Mouse (Mus musculus) hindbrain, embryonic 16.5 days (tissue): Measurements from ENCODE around the gene Trnp1. TPM values are rescaled to one million over a fixed set of nuclear protein-coding genes. Genes with fewer than 3 reads are reported as not detected.

Source experiments
- ATAC-seq: fragments of 200-750 bp; cut with Nextera tagmentation; 2 replicates; pipeline ENCODE4 v1.8.0; 2017; ENCODE audit warnings: moderate TSS enrichment, moderate library complexity
- H3K27ac ChIP-seq: fragments of 300-500 bp; sonication (generic); 2 replicates; pipeline ENCODE4 v1.5.1; 2014; ENCODE audit warnings: low read depth, mild to moderate bottlenecking, control low read depth, low read length, moderate library complexity
- H3K27me3 ChIP-seq: fragments of 300-500 bp; sonication (generic); replicated peaks from 2 replicates; pipeline ENCODE4 v1.6.1; 2014; ENCODE audit warnings: low read length; ENCODE audit not compliant: control insufficient read depth, insufficient read depth
- H3K36me3 ChIP-seq: fragments of 300-500 bp; sonication (generic); 2 replicates; pipeline ENCODE4 v1.6.1; 2014; ENCODE audit warnings: mild to moderate bottlenecking, low read length, moderate library complexity, mixed read lengths; ENCODE audit not compliant: control insufficient read depth, insufficient read depth
- H3K4me1 ChIP-seq: fragments of 300-500 bp; sonication (generic); 2 replicates; pipeline ENCODE4 v1.6.1; 2014; ENCODE audit warnings: low read depth, low read length; ENCODE audit not compliant: control insufficient read depth, insufficient read depth
- H3K4me2 ChIP-seq: fragments of 300-500 bp; sonication (generic); 2 replicates; pipeline ENCODE4 v1.6.1; 2014; ENCODE audit warnings: mild to moderate bottlenecking, low read length, control low read depth, moderate library complexity
- H3K4me3 ChIP-seq: fragments of 300-500 bp; sonication (generic); 2 replicates; pipeline ENCODE4 v1.5.1; 2014; ENCODE audit warnings: mild to moderate bottlenecking, low read length, control low read depth, moderate library complexity
- H3K9ac ChIP-seq: fragments of 300-500 bp; sonication (generic); 2 replicates; pipeline ENCODE4 v1.6.1; 2014; ENCODE audit warnings: low read depth, mild to moderate bottlenecking, control low read depth, low read length, moderate library complexity
- H3K9me3 ChIP-seq: fragments of 300-500 bp; sonication (generic); 2 replicates; pipeline ENCODE4 v1.6.1; 2014; ENCODE audit warnings: mild to moderate bottlenecking, low read length, moderate library complexity; ENCODE audit not compliant: control insufficient read depth
- WGBS: fragments of 180-500 bp; shearing (Covaris S2); extraction: QIAGEN DNeasy Blood & Tissue Kit; methylation state at CpG from one replicate; pipeline ENCODE4 v1.1.7; 2014; 5-methylcytosine and 5-hydroxymethylcytosine counted together
- polyA plus RNA-seq: library from polyadenylated mRNA; unstranded; fragments of >200 nt; fragmentation: Nextera tagmentation; extraction: Ambion mirVana; gene quantifications from 2 replicates; pipeline ENCODE4 v1.2.1, GENCODE M21; 2015

The Trnp1 gene
- polyA plus RNA-seq, 1 experiment from 2014 or later, result 5.8 TPM

DNA sequence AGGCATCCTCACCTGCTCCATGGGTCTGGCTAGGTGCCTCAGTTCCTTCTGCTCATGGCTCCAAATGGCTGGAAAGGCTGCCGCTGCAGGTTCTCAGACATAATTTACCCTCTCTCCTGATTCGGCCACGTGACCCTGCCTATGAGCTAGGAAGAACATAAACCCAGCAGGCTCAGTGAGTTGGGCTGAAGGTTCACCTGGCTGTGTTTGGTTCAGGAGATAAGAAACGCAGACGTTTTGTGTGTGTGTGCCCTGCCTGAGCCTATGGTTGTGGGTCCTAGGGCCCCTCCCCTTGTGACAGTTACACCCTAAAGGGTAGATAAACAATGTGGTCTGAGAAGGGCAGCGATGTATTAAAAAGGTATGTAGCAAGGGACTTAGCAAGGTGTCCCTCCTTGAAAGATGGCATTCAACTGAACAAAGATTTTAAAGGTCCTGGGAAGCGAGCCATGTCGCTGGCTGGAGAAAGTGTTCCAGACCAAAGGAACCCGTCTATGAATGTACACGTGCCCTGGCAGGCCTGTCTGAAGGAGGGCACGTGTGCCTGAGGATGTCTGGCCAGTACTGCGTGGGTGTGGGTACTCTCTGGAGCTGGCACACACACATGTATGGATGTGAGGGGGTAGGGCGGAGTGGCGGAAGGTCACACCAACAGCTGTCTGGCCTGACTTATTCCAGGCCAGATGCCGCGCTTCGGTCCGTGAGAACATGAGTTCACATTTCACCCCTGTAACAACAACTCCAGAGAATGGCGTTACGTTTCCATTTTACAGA is 9.5 kb downstream of the Trnp1 start:
- Histone ChIP-seq H3K4me3 (no peak overlapping the region), H3K27me3 (no peaks in the 10 kb centered on the region), H3K4me1 (peaks cover 3% of the 10 kb centered on the region), H3K36me3 (peaks cover 2% of the 10 kb centered on the region; the same call in 1 of the 2 replicates), H3K27ac (no peak overlapping the region), H3K4me2 (no peak overlapping the region), H3K9ac (no peak overlapping the region), H3K9me3 (no peaks in the 10 kb centered on the region)
- ATAC-seq, result no peak
- WGBS, result 84% methylated on average over 20 of the region's 20 CpGs

DNA sequence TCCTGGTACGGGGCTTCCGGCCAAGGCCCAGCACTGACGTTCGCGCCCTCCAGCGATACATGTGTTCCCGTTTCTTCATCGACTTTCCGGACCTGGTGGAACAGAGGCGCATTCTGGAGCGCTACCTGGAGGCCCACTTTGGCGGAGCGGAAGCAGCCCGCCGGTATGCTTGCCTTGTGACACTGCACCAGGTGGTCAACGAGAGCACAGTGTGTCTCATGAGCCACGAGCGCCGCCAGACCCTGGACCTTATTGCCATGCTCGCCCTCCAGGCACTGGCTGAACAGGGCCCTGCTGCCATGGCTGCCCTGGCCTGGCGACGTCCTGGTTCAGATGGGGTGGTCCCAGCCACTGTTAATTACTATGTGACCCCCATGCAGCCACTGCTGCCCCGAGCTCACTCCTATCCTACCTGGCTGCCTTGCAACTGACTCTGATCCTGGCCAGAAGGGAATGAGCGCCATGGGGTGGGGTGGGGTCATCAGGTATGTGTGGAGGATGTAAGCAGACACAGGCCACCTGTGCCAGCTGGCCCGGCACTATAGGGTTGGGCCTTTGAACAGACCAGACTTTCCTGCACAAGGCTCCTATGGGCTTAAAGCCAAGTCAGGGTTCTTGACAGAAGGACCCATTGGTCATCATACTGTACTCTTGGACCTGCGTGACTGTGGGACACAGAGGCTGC is 11.5 kb downstream of the Trnp1 start:
- Histone ChIP-seq H3K9me3 (no peaks in the 10 kb centered on the region), H3K4me1 (peaks cover 3% of the 10 kb centered on the region), H3K27me3 (peaks cover 9% of the 10 kb centered on the region; the same call in 1 of the 2 replicates), H3K4me3 (no peak overlapping the region), H3K4me2 (no peak overlapping the region), H3K9ac (no peak overlapping the region), H3K27ac (no peak overlapping the region), H3K36me3 (peaks cover 2% of the 10 kb centered on the region; the same call in 1 of the 2 replicates)
- 93% methylated on average over 26 of the region's 26 CpGs for WGBS
- no peak for ATAC-seq

DNA sequence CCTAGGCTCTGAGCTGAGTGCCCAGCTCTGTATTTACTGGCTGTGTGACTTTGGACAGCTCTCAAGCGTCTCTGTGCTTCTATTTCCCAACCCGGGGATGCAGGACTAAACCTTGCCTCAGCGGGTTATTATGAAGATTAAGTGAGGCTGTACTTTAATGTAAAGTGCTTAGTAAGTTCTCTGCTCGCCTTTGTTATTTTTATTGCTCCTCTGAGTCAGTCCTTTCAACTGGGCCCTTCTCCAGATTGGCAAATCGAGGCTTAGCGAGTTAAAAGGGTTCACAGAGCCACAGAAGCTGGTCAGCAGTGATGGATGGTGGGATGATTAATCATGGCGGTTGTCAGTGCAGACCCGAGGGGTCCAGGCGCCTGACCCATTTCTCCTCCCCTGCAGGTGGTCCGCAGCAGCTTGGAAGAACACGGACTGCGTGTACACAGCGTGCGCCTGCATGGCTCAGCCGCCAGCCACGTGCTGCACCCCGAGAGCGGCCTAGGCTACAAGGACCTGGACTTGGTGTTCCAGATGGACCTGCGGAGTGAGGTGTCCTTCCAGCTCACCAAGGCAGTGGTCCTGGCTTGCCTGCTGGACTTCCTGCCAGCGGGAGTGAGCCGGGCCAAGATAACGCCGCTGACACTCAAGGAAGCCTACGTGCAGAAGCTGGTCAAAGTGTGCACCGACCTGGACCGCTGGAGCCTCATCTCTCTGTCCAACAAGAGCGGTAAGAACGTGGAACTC is 12.5 kb downstream of the Trnp1 start:
- Histone ChIP-seq H3K27me3 (peaks cover 12% of the 10 kb centered on the region; the same call in 1 of the 2 replicates), H3K9ac (no peak overlapping the region), H3K36me3 (no peaks in the 10 kb centered on the region), H3K4me1 (peaks cover 3% of the 10 kb centered on the region), H3K9me3 (no peaks in the 10 kb centered on the region), H3K4me2 (no peak overlapping the region), H3K27ac (no peak overlapping the region), H3K4me3 (no peak overlapping the region)
- ATAC-seq, result no peak
- 85% methylated on average over 28 of the region's 28 CpGs for WGBS

DNA sequence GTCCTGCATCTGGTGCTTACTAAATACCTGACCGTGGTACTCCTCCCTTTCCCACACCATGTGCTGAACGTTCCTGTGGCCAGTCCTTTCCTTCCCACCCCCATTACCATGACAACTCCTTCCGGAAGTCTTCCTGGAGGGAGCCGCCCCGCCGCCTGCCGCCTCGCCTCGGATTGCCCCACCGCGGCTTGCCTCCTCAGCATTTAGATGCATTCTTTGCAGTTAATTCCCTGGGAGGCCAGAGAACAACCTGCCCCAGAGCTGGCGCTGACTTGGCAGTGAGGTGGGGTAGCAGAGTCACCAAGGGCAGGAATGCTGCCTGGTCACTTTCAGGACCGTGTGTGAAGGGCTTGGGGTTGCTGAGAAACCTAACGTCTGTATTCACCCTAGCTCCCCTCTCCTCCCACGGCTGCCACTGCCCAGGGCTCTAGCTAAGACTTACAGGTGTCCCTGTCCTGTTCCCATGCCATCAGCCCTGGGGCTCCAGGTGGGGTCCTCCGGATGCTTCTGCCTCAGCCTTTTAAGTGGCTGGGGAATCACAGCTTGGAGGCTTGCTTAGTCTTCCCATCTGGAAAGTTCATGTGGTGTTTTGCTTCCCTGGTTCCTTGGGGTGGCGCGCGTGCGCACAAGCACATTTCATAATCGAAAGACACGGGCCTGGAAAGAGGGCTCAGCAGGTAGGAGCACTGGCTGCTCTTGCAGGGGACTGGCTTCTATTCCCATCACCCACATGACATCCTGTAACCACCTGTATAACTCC is 13.9 kb downstream of the Trnp1 start:
- Histone ChIP-seq H3K4me2 (no peak overlapping the region; the same call in 1 of the 2 replicates), H3K27me3 (peaks cover 20% of the 10 kb centered on the region), H3K4me3 (no peak overlapping the region), H3K9me3 (no peaks in the 10 kb centered on the region), H3K36me3 (no peaks in the 10 kb centered on the region), H3K27ac (no peak overlapping the region), H3K9ac (0 out of 2 replicates have a peak overlapping the region, but pooled peaks have one; percentile 1), H3K4me1 (peaks cover 7% of the 10 kb centered on the region)
- ATAC-seq, result no peak
- WGBS, result 8% methylated on average over 22 of the region's 22 CpGs

DNA sequence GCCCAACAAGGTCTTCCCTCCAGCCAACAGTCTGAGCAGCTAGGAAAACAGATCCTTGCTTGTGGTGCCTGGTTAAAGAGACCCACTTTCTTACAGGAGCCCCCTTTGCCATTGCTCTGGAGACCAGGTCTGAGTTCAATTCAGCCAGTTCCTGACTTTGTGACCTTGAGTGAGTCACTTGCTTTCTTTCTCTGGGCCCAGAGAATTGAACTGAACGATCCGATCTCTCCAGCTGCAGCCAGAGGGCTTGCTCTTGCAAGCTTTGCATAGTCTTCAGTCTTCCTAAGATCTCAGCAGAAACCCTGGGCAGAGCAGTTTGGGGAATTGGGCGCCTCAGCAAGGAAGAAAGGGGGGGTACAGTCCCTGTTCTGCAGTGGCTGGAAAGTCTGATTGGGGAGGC is 15.9 kb downstream of the Trnp1 start:
- H3K4me3 ChIP-seq, result no peak overlapping the region
- no peaks in the 10 kb centered on the region for H3K36me3 ChIP-seq
- WGBS, result 87% methylated on average over 3 of the region's 3 CpGs
- H3K9me3 ChIP-seq, result no peaks in the 10 kb centered on the region
- H3K9ac ChIP-seq, result no peak overlapping the region
- H3K27ac ChIP-seq, result no peak overlapping the region
- no peak overlapping the region for H3K4me2 ChIP-seq
- no peak for ATAC-seq
- H3K4me1 ChIP-seq, result peaks cover 7% of the 10 kb centered on the region
- H3K27me3 ChIP-seq, result peaks cover 20% of the 10 kb centered on the region

DNA sequence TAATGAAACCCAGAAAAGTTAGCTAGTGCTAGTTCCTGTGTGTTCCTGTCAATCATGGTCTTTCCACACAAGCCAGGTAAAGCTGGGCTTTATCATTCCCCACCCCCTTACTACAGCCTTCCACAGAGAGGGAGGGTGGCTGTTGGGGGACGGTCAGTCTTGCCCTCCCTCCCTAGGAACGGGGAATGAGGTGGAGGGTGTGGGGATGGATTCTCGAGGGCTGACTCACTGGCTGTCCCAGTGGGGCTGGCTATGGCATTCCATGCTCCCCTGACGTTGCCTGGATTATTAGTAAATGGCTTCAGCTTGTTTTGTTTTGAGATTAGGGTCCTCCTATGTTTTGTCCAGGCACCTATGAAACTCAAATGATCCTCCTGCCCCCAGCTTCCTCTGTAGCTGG is 16.9 kb downstream of the Trnp1 start:
- no peak for ATAC-seq
- 49% methylated on average over 4 of the region's 4 CpGs for WGBS
- Histone ChIP-seq H3K36me3 (no peaks in the 10 kb centered on the region), H3K9ac (no peak overlapping the region), H3K9me3 (no peaks in the 10 kb centered on the region), H3K4me1 (peaks cover 7% of the 10 kb centered on the region), H3K4me3 (no peak overlapping the region), H3K27ac (no peak overlapping the region), H3K27me3 (peaks cover 20% of the 10 kb centered on the region), H3K4me2 (no peak overlapping the region)

DNA sequence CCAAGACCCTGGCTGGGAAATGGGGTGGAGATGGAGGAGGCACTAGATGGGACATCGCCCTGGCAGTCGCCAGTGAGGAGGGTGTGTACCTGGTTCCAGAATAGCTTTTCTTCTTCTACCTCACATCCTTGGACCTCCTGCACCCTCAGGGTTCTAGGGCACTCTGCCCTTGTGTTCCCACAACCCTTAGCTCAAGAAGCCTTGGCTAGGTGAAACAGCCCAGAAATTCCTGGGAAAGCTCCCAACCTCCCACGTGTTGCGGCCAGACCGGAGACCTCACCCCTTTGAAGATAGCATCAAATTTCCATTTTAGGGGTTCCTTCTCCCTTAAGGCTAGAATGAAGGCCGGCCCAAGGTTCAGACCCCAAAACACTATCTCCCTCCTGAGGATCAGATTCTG is 17.6 kb downstream of the Trnp1 start:
- Histone ChIP-seq H3K4me1 (peaks cover 7% of the 10 kb centered on the region), H3K27me3 (peaks cover 20% of the 10 kb centered on the region), H3K4me3 (no peak overlapping the region), H3K36me3 (no peaks in the 10 kb centered on the region), H3K9ac (no peak overlapping the region), H3K9me3 (no peaks in the 10 kb centered on the region), H3K27ac (no peak overlapping the region), H3K4me2 (no peak overlapping the region)
- WGBS, result 55% methylated on average over 6 of the region's 6 CpGs
- ATAC-seq, result no peak

DNA sequence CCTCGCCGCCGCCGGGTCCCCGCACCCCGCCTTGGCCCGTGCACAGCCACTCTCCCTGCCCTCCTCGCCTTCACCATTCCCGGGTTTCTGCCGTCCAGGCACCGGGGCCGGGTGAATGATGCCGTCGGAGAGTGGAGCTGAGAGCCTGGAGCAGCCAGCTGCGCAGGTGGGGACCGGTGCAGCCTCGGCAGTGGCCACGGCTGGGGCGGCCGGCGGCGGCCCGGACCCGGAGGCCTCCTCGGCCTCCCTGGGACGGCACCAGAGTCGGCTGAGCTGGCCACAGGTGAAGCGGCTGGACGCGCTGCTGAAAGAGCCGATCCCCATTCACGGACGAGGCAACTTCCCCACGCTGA is 18.2 kb downstream of the Trnp1 start:
- peaks cover 20% of the 10 kb centered on the region for H3K27me3 ChIP-seq
- no peak; the same call in 1 of the 2 replicates for ATAC-seq
- no peaks in the 10 kb centered on the region for H3K9me3 ChIP-seq
- 3% methylated on average over 34 of the region's 34 CpGs for WGBS
- peak overlapping the region; percentile 47 for H3K9ac ChIP-seq
- peaks cover 7% of the 10 kb centered on the region for H3K4me1 ChIP-seq
- peak overlapping the region; percentile 60 for H3K4me2 ChIP-seq
- H3K36me3 ChIP-seq, result no peaks in the 10 kb centered on the region
- no peak overlapping the region for H3K27ac ChIP-seq
- H3K4me3 ChIP-seq, result peak overlapping the region; percentile 46
